Mouse (Mus musculus) liver, embryonic 14.5 days (tissue): ENCODE measurements around the gene Plcl2.

ENCODE experiments used
- CTCF ChIP-seq: IDR thresholded peaks from 2 replicates; pipeline ENCODE4 v1.5.1; 2016; ENCODE audit warnings: antibody characterized with exemption, low read depth, control low read depth
- EP300 ChIP-seq: IDR thresholded peaks from 2 replicates; pipeline ENCODE4 v1.6.1; 2016; ENCODE audit warnings: antibody characterized with exemption, low read depth

GRCm38 (mm10) chr17:50737068-50737467, 227.9 kb downstream of the Plcl2 start:
- TF ChIP-seq CTCF, result no peak
- TF ChIP-seq EP300, result no peak
